Mouse (Mus musculus) MN1 (cell line): ENCODE measurements at regions not wholly inside any gene's neighbourhood (a gene's known extent, or its start where the extent isn't known, plus 50 kb on each side); places are given as distances from the start of the nearest gene placed in this dataset.

Experiments
- DNase-seq: peaks from one replicate; pipeline ENCODE4 v3.0.0-alpha.2; 2016; ENCODE audit warnings: low spot score

DNA sequence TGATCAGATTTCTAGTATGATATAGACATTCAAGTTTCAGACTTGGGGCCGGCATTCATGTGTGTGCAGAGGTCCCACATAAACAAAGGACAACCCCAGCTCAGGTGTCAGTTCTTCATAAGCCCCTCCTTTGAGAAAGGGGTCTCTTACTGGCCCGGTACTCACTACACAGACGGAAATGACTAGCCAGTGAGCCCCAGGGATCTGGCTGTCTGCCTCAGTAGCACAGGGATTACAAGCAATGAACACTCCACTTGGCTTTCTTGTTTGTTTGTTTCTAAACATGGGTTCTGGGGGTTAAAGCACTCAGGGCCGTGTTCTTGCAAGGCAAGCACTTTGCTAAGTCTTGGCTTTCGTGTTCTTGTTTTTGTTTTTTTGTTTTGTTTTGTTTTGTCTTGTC, 115.3 kb upstream of the Atp6ap2 start:
- DNase-seq, result no peak

DNA sequence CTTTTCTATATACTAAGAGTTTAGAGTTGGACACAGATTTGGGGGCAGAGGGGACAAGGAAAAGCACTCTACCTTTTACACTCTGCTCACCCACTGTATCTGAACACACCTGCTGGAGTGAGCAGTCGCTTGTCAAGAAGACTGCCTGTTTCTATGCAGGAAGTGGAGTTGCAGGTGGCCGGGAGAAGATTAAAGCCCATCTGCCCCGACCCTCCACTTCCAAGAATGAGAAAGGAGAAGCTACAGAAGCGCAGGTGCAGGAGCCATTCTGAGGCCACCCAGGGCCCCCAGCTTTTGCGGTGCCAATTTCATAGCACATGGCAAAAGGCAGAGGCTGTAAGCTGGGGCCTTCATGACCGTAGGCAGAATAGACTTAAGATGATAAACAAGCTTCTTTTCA, 108.4 kb upstream of the Atp6ap2 start:
- DNase-seq, result no peak

DNA sequence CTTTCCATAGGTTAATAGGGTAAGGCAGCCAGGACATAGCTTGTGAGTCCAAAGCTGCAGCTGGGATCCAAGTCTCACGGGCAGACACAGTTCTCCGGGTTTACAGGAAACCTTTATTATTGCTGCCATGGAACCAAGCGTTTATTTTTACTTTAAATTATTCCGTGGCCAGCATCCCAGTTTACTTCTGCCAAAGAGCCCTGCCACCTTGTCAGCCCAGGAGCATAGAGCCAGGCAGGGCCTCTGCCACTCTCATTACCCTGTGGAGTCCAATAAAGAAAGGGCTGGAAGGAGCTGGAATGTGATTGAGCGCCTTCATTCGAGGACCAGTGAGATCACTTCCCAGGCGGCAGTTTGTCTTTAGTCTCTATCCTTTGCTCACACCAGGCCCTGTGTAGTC, 96.6 kb upstream of the Atp6ap2 start:
- DNase-seq, result no peak

DNA sequence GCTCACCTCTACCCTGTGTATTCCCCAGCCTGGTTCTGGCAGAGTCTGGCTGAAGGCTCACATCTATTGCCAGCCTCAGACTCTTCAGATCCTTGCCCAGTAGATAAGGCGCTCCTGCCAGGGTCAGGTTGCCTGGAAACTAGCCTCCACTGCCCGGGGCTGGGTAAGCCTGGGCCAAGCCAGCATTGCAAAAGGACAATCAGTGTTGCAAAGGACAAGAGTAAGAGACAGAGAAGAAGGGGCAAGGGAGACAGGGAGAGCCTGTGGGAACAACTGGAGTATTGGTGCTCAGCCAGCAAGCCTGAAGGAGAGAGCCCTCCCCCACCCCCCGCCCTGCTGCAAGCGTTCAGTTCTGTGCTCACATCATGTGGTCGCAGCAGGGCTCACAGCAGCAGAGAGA, 94.4 kb upstream of the Atp6ap2 start:
- peak; percentile 6 for DNase-seq

GRCm38 (mm10) chrX:12493916-12494315, 93.7 kb upstream of the Atp6ap2 start:
- DNase-seq, result no peak

DNA sequence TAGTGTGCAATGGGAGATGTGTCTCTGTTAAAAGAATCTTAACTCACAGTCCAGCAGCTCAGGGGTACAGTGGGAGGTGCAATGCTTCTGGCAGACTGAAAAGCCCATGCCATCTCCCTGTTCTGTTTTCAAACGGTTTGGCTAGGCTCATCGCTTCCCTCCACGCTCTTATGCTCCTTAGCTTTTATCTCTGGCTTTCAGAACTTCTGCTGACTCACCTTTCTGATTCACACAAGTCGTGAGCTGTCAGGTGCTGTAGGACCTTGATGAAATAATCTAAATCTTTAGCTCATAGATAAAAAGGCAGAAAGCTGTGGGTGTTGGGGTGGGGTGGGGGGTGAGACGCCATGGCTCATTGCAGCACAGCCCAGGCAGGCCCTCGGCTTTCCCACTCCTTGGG, 93.1 kb upstream of the Atp6ap2 start:
- DNase-seq, result no peak

DNA sequence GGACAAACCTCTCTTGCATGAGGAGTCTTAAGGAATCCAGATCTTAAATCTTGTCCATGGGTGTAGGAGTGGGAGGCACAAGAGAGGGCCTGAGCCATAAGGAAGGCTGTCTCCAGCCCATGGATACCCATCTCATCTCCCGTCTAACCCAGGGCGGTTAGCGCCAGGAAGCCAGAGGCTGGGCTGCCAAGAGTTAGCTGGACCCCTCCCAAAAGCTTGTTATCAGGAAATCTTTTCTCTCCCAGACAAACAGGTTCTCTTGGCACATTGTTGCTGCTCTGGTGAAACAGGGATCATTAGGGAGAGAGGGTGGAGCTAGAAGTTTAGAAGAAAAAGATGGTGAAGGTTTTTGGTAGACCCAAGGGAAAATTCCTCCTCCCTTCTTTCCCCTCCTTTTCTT, 87.0 kb upstream of the Atp6ap2 start:
- DNase-seq, result peak; percentile 21

DNA sequence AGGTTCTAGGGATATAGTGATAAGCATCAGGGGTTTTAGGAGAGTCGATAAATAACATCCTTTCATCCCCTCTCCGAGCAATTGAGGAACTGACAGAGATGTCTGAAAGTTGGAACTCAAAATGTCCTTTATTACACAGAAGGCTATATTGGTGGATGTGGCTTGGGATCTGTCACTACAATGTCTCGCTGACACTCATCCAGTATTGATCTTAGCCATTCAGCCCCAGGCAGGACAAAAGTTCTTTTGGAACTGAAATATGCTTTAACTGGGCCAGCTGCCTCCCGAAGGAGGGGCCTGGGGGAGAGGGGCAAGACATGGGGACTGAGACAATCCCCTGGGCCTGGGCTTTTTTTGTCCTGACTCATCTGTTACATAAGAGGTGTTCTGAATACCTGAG, 85.2 kb upstream of the Atp6ap2 start:
- DNase-seq, result no peak

DNA sequence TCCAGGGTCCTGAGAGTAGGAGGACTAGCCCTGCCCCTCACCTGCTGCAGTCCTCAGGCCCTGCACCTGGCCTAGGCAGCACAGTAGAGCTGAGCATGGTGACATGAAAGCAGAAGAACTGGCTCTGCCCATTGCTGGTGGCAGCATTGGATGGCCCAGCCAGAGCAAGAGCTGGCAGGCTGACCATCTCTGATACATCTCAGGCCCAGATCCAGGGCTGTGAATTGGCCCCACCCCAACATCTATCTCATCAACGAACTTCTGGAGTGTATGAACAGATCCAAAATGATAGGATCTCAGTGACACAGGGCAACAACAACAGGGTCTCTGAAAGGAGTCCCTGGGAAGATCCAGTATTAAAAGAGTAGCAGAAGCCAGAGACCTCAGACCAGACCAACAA, 84.0 kb upstream of the Atp6ap2 start:
- no peak for DNase-seq

GRCm38 (mm10) chrX:12511119-12511518, 76.5 kb upstream of the Atp6ap2 start:
- no peak for DNase-seq

- no peak for DNase-seq
These were observed 62.6 kb upstream of the Atp6ap2 start for GRCm38 (mm10) chrX:12525044-12525443.

DNA sequence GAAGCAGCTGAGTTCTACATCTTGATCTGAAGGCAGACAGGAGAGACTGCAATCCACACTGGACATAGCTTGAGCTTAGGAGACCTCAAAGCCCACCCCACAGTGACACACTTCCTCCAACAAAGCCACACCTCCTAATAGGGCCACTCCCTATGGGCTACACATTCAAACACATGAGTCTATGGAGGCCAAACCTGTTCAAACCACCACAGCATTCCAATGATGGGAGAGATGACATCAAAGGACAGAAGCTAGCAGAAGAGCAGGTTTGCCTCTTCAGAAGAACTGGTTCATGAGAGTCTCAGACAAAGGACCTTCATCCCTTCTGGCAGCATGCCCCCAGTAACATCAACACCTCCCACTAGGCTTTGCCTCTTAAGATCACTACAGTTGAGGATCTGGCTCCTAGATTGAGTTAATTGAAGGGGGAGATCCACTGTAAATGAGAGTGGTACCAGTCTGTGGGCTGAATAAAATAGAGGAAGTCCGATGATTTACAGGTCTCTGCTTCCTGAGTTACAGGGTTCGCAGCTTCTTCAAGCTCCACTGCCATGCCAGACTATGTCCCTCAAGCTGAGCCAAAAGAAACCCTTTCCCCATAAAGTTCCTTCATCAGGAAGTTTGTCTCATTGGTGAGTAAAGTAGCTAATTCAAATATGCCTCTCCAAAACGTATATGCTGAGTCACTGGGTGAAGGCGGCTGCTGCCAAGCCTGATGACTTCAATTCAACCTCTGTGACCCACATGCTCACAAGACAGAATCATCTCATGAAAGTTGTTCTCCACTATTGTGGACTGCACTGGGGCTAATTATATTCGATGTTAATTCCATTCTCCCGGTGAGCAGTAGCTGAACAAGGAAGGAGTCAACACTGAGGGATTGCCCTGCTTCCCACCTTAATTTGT, 56.9 kb upstream of the Atp6ap2 start:
- peak; percentile 6 for DNase-seq
